Mouse (Mus musculus) myocyte (in vitro differentiated cells): ENCODE results near the gene Sarm1. TPM values are rescaled to one million over a fixed set of nuclear protein-coding genes. Genes with fewer than 3 reads are reported as not detected.
A peak's percentile ranks its signal among the peaks of the same experiment; 100 is the strongest.

Experiments used
- H3K27me3 ChIP-seq: one replicate; pipeline ENCODE4 v1.6.1; 2011; ENCODE audit not compliant: control insufficient read depth, insufficient read depth, insufficient read length
- H3K36me3 ChIP-seq: one replicate; pipeline ENCODE4 v1.6.1; 2011; ENCODE audit not compliant: control insufficient read depth, insufficient read depth
- H3K4me2 ChIP-seq: one replicate; pipeline ENCODE4 v1.6.1; 2011; ENCODE audit warnings: low read depth, control low read depth
- H3K4me3 ChIP-seq: one replicate; pipeline ENCODE4 v1.5.1; 2011; ENCODE audit warnings: mild to moderate bottlenecking, control low read depth, moderate library complexity
- H3K79me2 ChIP-seq: one replicate; pipeline ENCODE4 v1.6.1; 2011; ENCODE audit not compliant: control insufficient read depth, insufficient read depth
- H3ac ChIP-seq: one replicate; pipeline ENCODE4 v1.6.1; 2011; ENCODE audit not compliant: control insufficient read depth, insufficient read length
- CEBPB ChIP-seq: IDR thresholded peaks from 2 replicates; pipeline ENCODE4 v1.6.1; 2011; ENCODE audit warnings: mild to moderate bottlenecking, moderate library complexity; ENCODE audit not compliant: poor library complexity, insufficient read depth, severe bottlenecking
- E2F4 ChIP-seq: IDR thresholded peaks from one replicate; pipeline ENCODE4 v1.6.1; 2011; ENCODE audit warnings: mild to moderate bottlenecking, control low read depth, moderate library complexity; ENCODE audit not compliant: insufficient read depth
- MAX ChIP-seq: IDR thresholded peaks from one replicate; pipeline ENCODE4 v1.6.1; 2011; ENCODE audit warnings: low read depth, mild to moderate bottlenecking, control low read depth
- MYOD1 ChIP-seq, 3 experiments: IDR thresholded peaks; one replicate each; pipeline ENCODE4 v1.6.1; 2011; ENCODE audit warnings: control low read depth in 2 of 3, low read depth in 2 of 3, mild to moderate bottlenecking in 2 of 3, moderate library complexity in 1 of 3; ENCODE audit not compliant: insufficient read length in 2 of 3, control insufficient read depth in 1 of 3
- MYOG ChIP-seq, 3 experiments: IDR thresholded peaks; one replicate each; pipeline ENCODE4 v1.6.1; 2011; ENCODE audit warnings: control low read depth in 2 of 3, low read depth in 2 of 3, mild to moderate bottlenecking in 2 of 3; ENCODE audit not compliant: insufficient read length in 2 of 3, control insufficient read depth in 1 of 3, insufficient read depth in 1 of 3
- POLR2A ChIP-seq: IDR thresholded peaks from one replicate; pipeline ENCODE4 v1.6.1; 2011; ENCODE audit warnings: low read depth, mild to moderate bottlenecking, control low read depth, moderate library complexity; ENCODE audit not compliant: insufficient read length
- POLR2AphosphoS2 ChIP-seq: IDR thresholded peaks from one replicate; pipeline ENCODE4 v1.6.1; 2011; ENCODE audit warnings: low read depth, control low read depth; ENCODE audit not compliant: insufficient read length
- REST ChIP-seq: IDR thresholded peaks from one replicate; pipeline ENCODE4 v1.6.1; 2011; ENCODE audit warnings: mild to moderate bottlenecking, control low read depth, moderate library complexity; ENCODE audit not compliant: insufficient read depth, insufficient read length
- SRF ChIP-seq: IDR thresholded peaks from one replicate; pipeline ENCODE4 v1.6.1; 2011; ENCODE audit warnings: low read depth; ENCODE audit not compliant: control insufficient read depth, insufficient read length
- TCF12 ChIP-seq: IDR thresholded peaks from one replicate; pipeline ENCODE4 v1.6.1; 2011; ENCODE audit warnings: mild to moderate bottlenecking, control low read depth; ENCODE audit not compliant: poor library complexity, insufficient read depth, severe bottlenecking
- TCF3 ChIP-seq: IDR thresholded peaks from one replicate; pipeline ENCODE4 v1.6.1; 2011; ENCODE audit warnings: low read depth, control low read depth; ENCODE audit not compliant: insufficient read length
- USF1 ChIP-seq: IDR thresholded peaks from one replicate; pipeline ENCODE4 v1.6.1; 2011; ENCODE audit warnings: low read depth, mild to moderate bottlenecking, control low read depth, moderate library complexity
- polyA plus RNA-seq: library from polyadenylated mRNA; unstranded; fragments of >200 nt; fragmentation: generic; extraction: Trizol; gene quantifications from one replicate; pipeline ENCODE4 v1.2.1, GENCODE M21; 2012; ENCODE audit warnings: missing spikeins

The Sarm1 gene
- polyA plus RNA-seq, 1 experiment, result 0.17 TPM

DNA sequence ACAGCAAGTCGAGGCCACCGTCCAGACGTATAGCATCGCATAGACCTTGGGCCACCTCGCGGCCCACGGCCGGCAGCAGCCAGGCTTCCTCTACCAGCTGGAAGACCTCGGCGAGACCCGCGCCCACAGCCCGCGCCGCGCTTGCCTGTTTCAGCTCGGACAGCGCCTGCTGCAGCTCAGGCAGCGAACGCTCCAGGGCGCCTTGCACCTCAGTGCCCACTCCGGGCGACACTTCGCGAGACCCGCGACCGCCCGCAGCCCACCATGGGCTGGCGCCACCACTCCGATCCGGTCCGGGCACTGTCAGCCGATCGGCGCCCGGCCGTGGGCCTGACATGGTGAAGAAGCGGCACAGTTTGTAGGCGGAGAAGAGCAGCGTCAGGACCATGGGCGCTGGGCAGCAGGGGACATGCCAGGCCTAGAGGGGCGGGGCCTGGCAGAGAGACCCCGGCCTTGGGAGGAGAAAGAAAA, 448 bp downstream of the Sarm1 start:
- Histone ChIP-seq H3ac (no peak overlapping the region), H3K4me2 (peak overlapping the region; percentile 96), H3K27me3 (peaks cover 32% of the 10 kb centered on the region), H3K4me3 (peak overlapping the region; percentile 24), H3K79me2 (no peaks in the 10 kb centered on the region), H3K36me3 (no peaks in the 10 kb centered on the region)
- no peak for TF ChIP-seq CEBPB
- TF ChIP-seq USF1, result no peak
- TF ChIP-seq SRF, result no peak
- TF ChIP-seq E2F4, result no peak
- TF ChIP-seq REST, result peak; percentile 89

DNA sequence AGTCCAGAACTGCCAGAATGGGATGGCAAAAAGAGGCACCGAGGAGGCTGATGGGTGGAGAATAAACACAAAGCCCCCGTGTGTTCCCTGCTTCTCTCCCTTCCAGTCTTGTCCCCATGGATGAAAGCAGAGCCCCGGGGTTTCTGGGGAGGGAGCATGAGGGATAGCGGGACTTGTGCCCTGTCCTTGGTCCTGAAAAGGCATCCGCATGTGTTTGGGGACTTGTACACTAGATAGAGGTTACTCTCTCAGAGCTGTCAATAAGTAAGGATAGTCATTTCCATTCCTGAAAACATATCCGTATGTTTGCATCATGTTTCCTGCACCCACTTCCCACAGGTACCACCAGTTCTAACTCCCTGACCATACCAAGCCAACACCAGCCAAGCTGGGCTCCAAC, 1.6 kb downstream of the Sarm1 start:
- TF ChIP-seq REST (peak; percentile 89), SRF (no peak)
- peaks cover 25% of the 10 kb centered on the region for H3K27me3 ChIP-seq
- no peak overlapping the region for H3ac ChIP-seq

DNA sequence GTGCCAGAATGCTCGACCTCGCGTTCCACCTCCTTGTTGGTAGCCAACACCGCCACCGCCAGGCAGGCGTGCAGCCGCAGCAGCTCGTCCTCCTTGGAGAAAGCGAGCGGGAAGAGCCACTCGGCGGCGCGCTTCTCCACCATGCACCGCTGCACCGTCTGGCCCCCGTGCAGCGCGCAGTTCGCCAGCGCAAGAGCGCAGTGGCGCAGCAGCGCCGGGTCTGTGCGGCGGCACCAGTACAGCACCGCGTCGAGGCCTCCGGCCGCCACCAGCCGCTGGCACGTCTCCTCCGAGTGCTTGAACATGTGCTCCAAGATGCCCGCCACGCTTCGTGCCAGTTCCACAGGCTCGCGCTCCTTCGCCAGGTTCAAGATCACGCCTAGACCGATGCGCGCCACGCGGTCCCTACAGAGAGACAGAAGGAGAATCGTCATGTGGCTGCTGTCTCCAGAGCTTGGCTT, 6.7 kb downstream of the Sarm1 start:
- TF ChIP-seq CEBPB (no peak), USF1 (no peak), MAX (no peak), E2F4 (no peak), POLR2A (no peak), REST (no peak), POLR2AphosphoS2 (no peak), MYOG (IDR thresholded peaks at IDR 0.05; ENCODE audit: control insufficient read depth in 1 of 3, insufficient read depth in 1 of 3, insufficient read length in 2 of 3, low read depth in 2 of 3) (peak in 1 of 3 experiments; percentile 4)

More for the DNA sequence above, 1.6 kb downstream of the Sarm1 start:
- no peak overlapping the region for H3K4me3 ChIP-seq
- no peaks in the 10 kb centered on the region for H3K79me2 ChIP-seq
- no peak overlapping the region for H3K4me2 ChIP-seq
- H3K36me3 ChIP-seq, result no peaks in the 10 kb centered on the region

DNA sequence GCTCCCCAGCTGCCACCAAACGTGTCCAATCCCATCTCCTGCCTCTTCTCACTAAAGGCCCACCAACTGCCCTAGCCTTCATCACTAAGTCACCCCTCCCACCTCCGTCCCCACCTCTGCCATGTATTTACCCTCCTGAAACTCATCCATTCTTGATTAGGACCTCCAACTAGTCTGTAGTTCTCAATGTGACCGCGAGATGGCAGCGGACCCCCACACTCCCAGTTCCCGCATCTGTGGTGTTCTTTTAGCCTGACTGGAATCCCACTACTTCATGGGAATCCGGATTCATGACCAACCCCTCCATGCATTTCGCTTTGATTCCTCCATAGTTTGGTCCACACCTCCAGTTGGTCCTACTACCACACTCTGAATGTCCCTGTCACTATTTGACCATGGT, 9.4 kb downstream of the Sarm1 start:
- no peaks in the 10 kb centered on the region for H3K79me2 ChIP-seq
- no peak for TF ChIP-seq SRF
- no peak for TF ChIP-seq REST
- no peak for TF ChIP-seq USF1
- no peak for TF ChIP-seq E2F4
- no peak for TF ChIP-seq POLR2AphosphoS2
- TF ChIP-seq TCF3, result no peak
- no peak for TF ChIP-seq MAX
- TF ChIP-seq MYOD1 (IDR thresholded peaks at IDR 0.05; ENCODE audit: control insufficient read depth in 1 of 3, insufficient read length in 2 of 3, low read depth in 2 of 3), result no peak
- no peak for TF ChIP-seq CEBPB
- no peak for TF ChIP-seq MYOG (IDR thresholded peaks at IDR 0.05; ENCODE audit: control insufficient read depth in 1 of 3, insufficient read depth in 1 of 3, insufficient read length in 2 of 3, low read depth in 2 of 3)
- no peak for TF ChIP-seq TCF12
- TF ChIP-seq POLR2A, result no peak
- no peak overlapping the region for H3ac ChIP-seq
- H3K36me3 ChIP-seq, result no peaks in the 10 kb centered on the region
- peaks cover 34% of the 10 kb centered on the region for H3K27me3 ChIP-seq
- H3K4me3 ChIP-seq, result no peak overlapping the region
- no peak overlapping the region for H3K4me2 ChIP-seq

More for the DNA sequence above, 6.7 kb downstream of the Sarm1 start:
- H3K4me2 ChIP-seq, result peak overlapping the region; percentile 52
- H3K27me3 ChIP-seq, result peaks cover 34% of the 10 kb centered on the region
- H3ac ChIP-seq, result no peak overlapping the region
- H3K79me2 ChIP-seq, result no peaks in the 10 kb centered on the region
- H3K4me3 ChIP-seq, result no peak overlapping the region
- no peaks in the 10 kb centered on the region for H3K36me3 ChIP-seq

DNA sequence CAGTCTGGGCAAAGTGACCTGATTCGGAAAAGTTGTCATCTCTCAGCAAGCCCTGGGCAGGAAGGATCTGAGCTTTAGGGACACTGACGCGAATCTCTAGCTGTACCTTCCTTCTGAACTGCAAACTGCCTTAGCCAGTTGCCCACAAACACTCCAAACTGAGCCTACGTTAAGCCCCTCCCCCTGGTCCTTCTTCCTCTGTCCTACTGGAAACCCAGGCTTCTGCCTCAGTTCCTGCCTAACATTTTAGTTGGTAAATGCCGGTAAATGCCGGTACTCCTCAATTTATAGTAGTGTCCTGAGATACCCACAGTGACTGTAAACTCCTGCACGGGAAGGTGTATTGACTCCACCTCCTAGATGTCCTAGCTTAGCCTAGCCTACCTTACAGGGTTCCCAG, 13.9 kb downstream of the Sarm1 start:
- no peak overlapping the region for H3K4me2 ChIP-seq
- H3K27me3 ChIP-seq, result peaks cover 26% of the 10 kb centered on the region
- TF ChIP-seq TCF12, result no peak
- H3ac ChIP-seq, result no peak overlapping the region
- no peaks in the 10 kb centered on the region for H3K36me3 ChIP-seq
- no peaks in the 10 kb centered on the region for H3K79me2 ChIP-seq
- H3K4me3 ChIP-seq, result no peak overlapping the region

DNA sequence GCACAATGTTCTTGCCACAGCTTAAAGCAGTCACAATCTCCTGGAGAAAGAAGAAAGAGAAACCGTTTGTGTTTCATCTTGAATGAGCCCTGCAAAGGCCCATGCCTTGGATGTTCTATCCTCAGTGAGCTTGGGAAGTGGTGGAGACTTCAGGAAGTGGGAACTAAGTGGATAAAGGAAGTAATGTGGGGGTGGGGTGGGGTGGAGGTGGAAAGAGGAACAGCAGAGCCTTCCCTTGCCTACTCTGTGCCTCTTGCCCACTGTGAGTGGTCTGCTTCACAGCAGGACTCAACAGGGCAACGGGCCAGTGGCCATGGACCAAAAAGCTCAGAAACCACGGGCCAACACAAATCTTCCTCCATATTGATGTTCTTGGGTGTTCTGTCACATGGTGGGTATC, 22.3 kb downstream of the Sarm1 start:
- TF ChIP-seq TCF3 (no peak), TCF12 (no peak), MAX (no peak), USF1 (no peak), MYOD1 (IDR thresholded peaks at IDR 0.05; ENCODE audit: control insufficient read depth in 1 of 3, insufficient read length in 2 of 3, low read depth in 2 of 3) (no peak), CEBPB (no peak), POLR2AphosphoS2 (no peak), E2F4 (no peak), SRF (no peak), REST (no peak), POLR2A (no peak), MYOG (IDR thresholded peaks at IDR 0.05; ENCODE audit: control insufficient read depth in 1 of 3, insufficient read depth in 1 of 3, insufficient read length in 2 of 3, low read depth in 2 of 3) (no peak)

More for the DNA sequence above, 22.3 kb downstream of the Sarm1 start:
- H3K4me2 ChIP-seq, result no peak overlapping the region
- no peak overlapping the region for H3K4me3 ChIP-seq
- H3K27me3 ChIP-seq, result peaks cover 20% of the 10 kb centered on the region
- H3ac ChIP-seq, result no peak overlapping the region
- H3K36me3 ChIP-seq, result no peaks in the 10 kb centered on the region
- no peaks in the 10 kb centered on the region for H3K79me2 ChIP-seq
